Mouse (Mus musculus): ENCODE results near the gene Acp5.
"Not testable (repeated sequence)": the region's sequence is repeated elsewhere in the genome, so short reads cannot be mapped to it uniquely, and the experiment has no call there.

Gene Acp5

GRCm38 (mm10) chr9:22135644-22136390, at the start of gene Acp5:
Gene Acp5, minus strand, starts transcription at chr9:22135711.
- DNase-seq (ENCODE audit: extremely low read depth, low read depth, low spot score) = no peak

GRCm38 (mm10) chr9:22172318-22172717, 36.8 kb upstream of the Acp5 start:
- DNase-seq (ENCODE audit: extremely low read depth, low read depth, low spot score) = no peak

GRCm38 (mm10) chr9:22169327-22169726, 33.8 kb upstream of the Acp5 start:
- DNase-seq (ENCODE audit: extremely low read depth, low read depth, low spot score) = no peak

- no peak for DNase-seq (ENCODE audit: extremely low read depth, low read depth, low spot score)
Measured at GRCm38 (mm10) chr9:22167751-22168150, 32.2 kb upstream of the Acp5 start.

- DNase-seq (ENCODE audit: extremely low read depth, low read depth, low spot score) = no peak
Measured at GRCm38 (mm10) chr9:22166686-22167085, 31.2 kb upstream of the Acp5 start.

- DNase-seq (ENCODE audit: extremely low read depth, low read depth, low spot score) = no peak
Measured at GRCm38 (mm10) chr9:22165964-22166363, 30.5 kb upstream of the Acp5 start.

GRCm38 (mm10) chr9:22164711-22165668, 29.5 kb upstream of the Acp5 start:
- DNase-seq (ENCODE audit: extremely low read depth, low read depth, low spot score) = no peak

GRCm38 (mm10) chr9:22162912-22163311, 27.4 kb upstream of the Acp5 start:
- DNase-seq (ENCODE audit: extremely low read depth, low read depth, low spot score) = no peak

- DNase-seq (ENCODE audit: extremely low read depth, low read depth, low spot score) = no peak
Measured at GRCm38 (mm10) chr9:22162305-22162704, 26.8 kb upstream of the Acp5 start.

- DNase-seq (ENCODE audit: extremely low read depth, low read depth, low spot score) = no peak
Measured at GRCm38 (mm10) chr9:22161299-22161698, 25.8 kb upstream of the Acp5 start.

GRCm38 (mm10) chr9:22157516-22158265, 22.2 kb upstream of the Acp5 start:
- DNase-seq (ENCODE audit: extremely low read depth, low read depth, low spot score) = no peak

- DNase-seq (ENCODE audit: extremely low read depth, low read depth, low spot score) = no peak
Measured at GRCm38 (mm10) chr9:22156497-22157245, 21.2 kb upstream of the Acp5 start, which contains the start of gene Pigyl. Gene Pigyl, plus strand, starts transcription at chr9:22156846.

- no peak for DNase-seq (ENCODE audit: extremely low read depth, low read depth, low spot score)
Measured at GRCm38 (mm10) chr9:22155614-22156013, 20.1 kb upstream of the Acp5 start.

- DNase-seq (ENCODE audit: extremely low read depth, low read depth, low spot score) = no peak
Measured at GRCm38 (mm10) chr9:22153810-22154209, 18.3 kb upstream of the Acp5 start.

GRCm38 (mm10) chr9:22150946-22151345, 15.4 kb upstream of the Acp5 start:
- no peak for DNase-seq (ENCODE audit: extremely low read depth, low read depth, low spot score)

- DNase-seq (ENCODE audit: extremely low read depth, low read depth, low spot score) = not testable (repeated sequence)
Measured at GRCm38 (mm10) chr9:22150249-22150693, 14.8 kb upstream of the Acp5 start.

- DNase-seq (ENCODE audit: extremely low read depth, low read depth, low spot score) = no peak
Measured at GRCm38 (mm10) chr9:22149426-22150248, 14.1 kb upstream of the Acp5 start.

GRCm38 (mm10) chr9:22144304-22144965, 8.9 kb upstream of the Acp5 start:
- DNase-seq (ENCODE audit: extremely low read depth, low read depth, low spot score) = no peak

All from fat pad, adult 2 months (tissue).